Mouse (Mus musculus) CH12.LX (cell line): ENCODE results near the gene Mptx2. TPM values are rescaled to one million over a fixed set of nuclear protein-coding genes. Genes with fewer than 3 reads are reported as not detected.
"Not testable (repeated sequence)": the region's sequence is repeated elsewhere in the genome, so short reads cannot be mapped to it uniquely, and the experiment has no call there.

Experiments used
- DNase-seq: peaks from one replicate; pipeline ENCODE4 v3.0.0-alpha.2; 2013; ENCODE audit errors: extremely low read depth
- H3K27ac ChIP-seq: 2 replicates; pipeline ENCODE4 v1.5.1; 2012; ENCODE audit warnings: low read depth, mild to moderate bottlenecking, control low read depth, moderate library complexity; ENCODE audit not compliant: insufficient read depth
- H3K27me3 ChIP-seq: replicated peaks from 2 replicates; pipeline ENCODE3; 2012; ENCODE audit warnings: inconsistent platforms
- H3K36me3 ChIP-seq, 2 experiments: replicated peaks in 1 of 2; 2 replicates each; pipeline versions ENCODE3 to v1.6.1; 2012; ENCODE audit warnings: inconsistent platforms in 1 of 2, low read length in 1 of 2, mild to moderate bottlenecking in 1 of 2, mixed read lengths in 1 of 2, moderate library complexity in 1 of 2; ENCODE audit not compliant: control insufficient read depth in 1 of 2, insufficient read depth in 1 of 2
- H3K4me1 ChIP-seq, 2 experiments: 2 replicates each; pipeline ENCODE4 v1.6.1; 2012; ENCODE audit warnings: inconsistent platforms in 1 of 2, moderate library complexity in 1 of 2; ENCODE audit not compliant: insufficient read depth in 2 of 2, control insufficient read depth in 1 of 2
- H3K4me2 ChIP-seq: 2 replicates; pipeline ENCODE4 v1.6.1; 2012; ENCODE audit warnings: low read depth, mild to moderate bottlenecking, control low read depth; ENCODE audit not compliant: poor library complexity, insufficient read depth, severe bottlenecking
- H3K4me3 ChIP-seq, 3 experiments: fragments of 150-350 bp in 1 of 3; sonication (generic) in 1 of 3; replicated peaks in 1 of 3; 2 replicates each; pipeline versions ENCODE3 to v1.5.1; 2011 to 2012; ENCODE audit warnings: low read depth in 2 of 3, low read length in 2 of 3, mild to moderate bottlenecking in 2 of 3, moderate library complexity in 2 of 3, control low read depth in 1 of 3, improper control_type of control experiment in 1 of 3, inconsistent platforms in 1 of 3, mixed read lengths in 1 of 3; ENCODE audit not compliant: poor library complexity in 1 of 3
- H3K79me2 ChIP-seq: replicated peaks from 2 replicates; pipeline ENCODE4 v1.6.1; 2012; ENCODE audit warnings: mild to moderate bottlenecking, moderate library complexity; ENCODE audit not compliant: control insufficient read depth, poor library complexity, insufficient read depth, severe bottlenecking; ENCODE audit errors: extremely low read depth
- H3K9ac ChIP-seq: 2 replicates; pipeline ENCODE4 v1.6.1; 2012; ENCODE audit warnings: low read depth, mild to moderate bottlenecking, control low read depth, moderate library complexity; ENCODE audit not compliant: insufficient read depth
- H3K9me3 ChIP-seq: replicated peaks from 2 replicates; pipeline ENCODE3; 2012; ENCODE audit warnings: low read length, inconsistent platforms, mixed read lengths
- BHLHE40 ChIP-seq: IDR thresholded peaks from 2 replicates; pipeline ENCODE4 v1.6.1; 2011; ENCODE audit warnings: mild to moderate bottlenecking, low read depth, low read length, improper control_type of control experiment
- CHD2 ChIP-seq: IDR thresholded peaks from 2 replicates; pipeline ENCODE4 v1.6.1; 2011; ENCODE audit warnings: low read length, improper control_type of control experiment
- CTCF ChIP-seq, 2 experiments: IDR thresholded peaks in 1 of 2; conservative IDR thresholded peaks in 1 of 2; 2 replicates each; pipeline ENCODE4 v1.5.1; 2011 to 2012; ENCODE audit warnings: low read depth in 2 of 2, low read length in 2 of 2, improper control_type of control experiment in 1 of 2, inconsistent platforms in 1 of 2, mild to moderate bottlenecking in 1 of 2, moderate library complexity in 1 of 2
- E2F4 ChIP-seq: IDR thresholded peaks from 2 replicates; pipeline ENCODE4 v1.6.1; 2011; ENCODE audit warnings: low read depth, low read length, improper control_type of control experiment; ENCODE audit not compliant: insufficient replicate concordance
- ELF1 ChIP-seq: IDR thresholded peaks from 2 replicates; pipeline ENCODE4 v1.6.1; 2014; ENCODE audit warnings: low read depth, mild to moderate bottlenecking, inconsistent platforms, low read length, improper control_type of control experiment
- GABPA ChIP-seq: IDR thresholded peaks from 2 replicates; pipeline ENCODE4 v1.6.1; 2012; ENCODE audit warnings: low read depth, low read length, improper control_type of control experiment, inconsistent platforms; ENCODE audit not compliant: insufficient replicate concordance
- JUN ChIP-seq: IDR thresholded peaks from 2 replicates; pipeline ENCODE4 v1.6.1; 2011; ENCODE audit warnings: low read depth, mild to moderate bottlenecking, low read length, improper control_type of control experiment, moderate library complexity; ENCODE audit not compliant: insufficient read depth
- JUND ChIP-seq: conservative IDR thresholded peaks from 2 replicates; pipeline ENCODE4 v1.6.1; 2011; ENCODE audit warnings: low read depth, low read length, improper control_type of control experiment
- KAT2A ChIP-seq: IDR thresholded peaks from 2 replicates; pipeline ENCODE4 v1.6.1; 2012; ENCODE audit warnings: low read length, improper control_type of control experiment, inconsistent platforms; ENCODE audit not compliant: insufficient replicate concordance
- MAFK ChIP-seq: IDR thresholded peaks from 2 replicates; pipeline ENCODE4 v1.6.1; 2011; ENCODE audit warnings: low read length, improper control_type of control experiment; ENCODE audit not compliant: insufficient replicate concordance
- MXI1 ChIP-seq: IDR thresholded peaks from 2 replicates; pipeline ENCODE4 v1.6.1; 2011; ENCODE audit warnings: mild to moderate bottlenecking, low read depth, low read length, improper control_type of control experiment
- MYC ChIP-seq: IDR thresholded peaks from 2 replicates; pipeline ENCODE4 v1.6.1; 2011; ENCODE audit warnings: low read depth, mild to moderate bottlenecking, improper control_type of control experiment, low read length
- NRF1 ChIP-seq: IDR thresholded peaks from 2 replicates; pipeline ENCODE4 v1.6.1; 2014; ENCODE audit warnings: low read depth, mild to moderate bottlenecking, inconsistent platforms, low read length, improper control_type of control experiment, moderate library complexity
- POLR2AphosphoS2 ChIP-seq: IDR thresholded peaks from 2 replicates; pipeline ENCODE4 v1.6.1; 2011; ENCODE audit warnings: low read depth, low read length, improper control_type of control experiment
- RCOR1 ChIP-seq: conservative IDR thresholded peaks from 2 replicates; pipeline ENCODE4 v1.6.1; 2012; ENCODE audit warnings: low read depth, mild to moderate bottlenecking, inconsistent platforms, low read length, improper control_type of control experiment
- SIN3A ChIP-seq: IDR thresholded peaks from 2 replicates; pipeline ENCODE4 v1.6.1; 2012; ENCODE audit warnings: low read length, improper control_type of control experiment, inconsistent platforms
- UBTF ChIP-seq: IDR thresholded peaks from 2 replicates; pipeline ENCODE4 v1.6.1; 2012; ENCODE audit warnings: low read depth, mild to moderate bottlenecking, inconsistent platforms, low read length, improper control_type of control experiment, moderate library complexity
- USF1 ChIP-seq: IDR thresholded peaks from 2 replicates; pipeline ENCODE4 v1.6.1; 2014; ENCODE audit warnings: low read depth, mild to moderate bottlenecking, inconsistent platforms, low read length, improper control_type of control experiment
- USF2 ChIP-seq: conservative IDR thresholded peaks from 2 replicates; pipeline ENCODE4 v1.6.1; 2011; ENCODE audit warnings: low read depth, low read length, improper control_type of control experiment
- ZC3H11A ChIP-seq: IDR thresholded peaks from 2 replicates; pipeline ENCODE4 v1.6.1; 2012; ENCODE audit warnings: low read depth, mild to moderate bottlenecking, inconsistent platforms, low read length, improper control_type of control experiment
- dilution Hi-C: fragments of 300-500 bp; cut with MboI; formaldehyde crosslinking; loops from 2 replicates; pipeline ENCODE4 v1.14.3; 2020; ENCODE audit warnings: low sequenced_read_pairs; ENCODE audit not compliant: extremely low pct_unique_long_range_greater_than_20kb, extremely low pct_ligation_motif_present
- in situ Hi-C: fragments of 300-500 bp; cut with MboI; formaldehyde crosslinking; loops from 3 replicates; pipeline ENCODE4 v1.14.3; 2019; ENCODE audit warnings: low sequenced_read_pairs, low pct_ligation_motif_present, low pct_unique_long_range_greater_than_20kb, mixed read lengths
- polyA plus RNA-seq: library from polyadenylated mRNA; unstranded; fragments of >175 nt; gene quantifications from 2 replicates; pipeline ENCODE4 v1.2.1, GENCODE M21; 2012; ENCODE audit warnings: low read depth; ENCODE audit not compliant: insufficient read length
- total RNA-seq, 2 experiments: library from RNA; depleted of rRNA; stranded (reverse); fragments of 300-350 nt in 1 of 2; fragments of >200 nt in 1 of 2; gene quantifications; 2 replicates each; pipeline ENCODE4 v1.2.3; 2012 to 2014

Gene Mptx2
- total and polyA plus RNA-seq, 3 experiments, result not detected

DNA sequence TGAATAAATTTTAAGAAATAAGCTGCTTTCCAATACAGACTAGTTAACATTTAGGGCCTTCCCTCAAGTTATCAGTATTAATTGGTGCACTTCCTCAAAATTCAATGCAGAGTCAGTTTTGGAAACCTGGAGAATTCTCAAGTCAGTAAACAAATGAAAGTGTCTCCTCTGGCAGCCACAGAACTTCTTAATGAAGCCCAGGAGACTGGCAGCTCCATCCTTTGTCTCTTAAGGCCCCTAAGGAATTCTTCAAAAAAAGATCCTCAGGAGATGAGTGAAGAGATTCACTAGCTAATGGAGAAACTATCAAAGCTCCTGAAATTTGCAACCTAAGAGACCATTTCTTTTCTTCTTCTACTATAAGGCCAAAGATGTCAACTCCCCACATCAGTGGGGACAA is 11.9 kb downstream of the Mptx2 start, which contains the start of gene Olfr418:
Olfr418 (plus strand) TSS at position 301 of the 400 bp plus-strand sequence.
- H3K27ac ChIP-seq, result no peak within 1 kb of the TSS
- no peaks in the 10 kb centered on the region for H3K79me2 ChIP-seq
- no peak within 1 kb of the TSS for H3K9ac ChIP-seq
- H3K9me3 ChIP-seq, result no peaks in the 10 kb centered on the region
- H3K36me3 ChIP-seq, result no peaks in the 10 kb centered on the region
- H3K4me2 ChIP-seq, result no peak within 1 kb of the TSS
- DNase-seq, result no peak
- in situ Hi-C loops, result no loop called here
- H3K4me1 ChIP-seq, result no peaks in the 10 kb centered on the region
- TF ChIP-seq RCOR1 (no peak), USF2 (no peak), JUN (no peak), MXI1 (no peak), ZC3H11A (no peak), USF1 (no peak), KAT2A (no peak), NRF1 (no peak), E2F4 (no peak), SIN3A (no peak), JUND (no peak), MAFK (no peak), GABPA (no peak)
- H3K27me3 ChIP-seq, result no peaks in the 10 kb centered on the region
- H3K4me3 ChIP-seq, result no peak within 1 kb of the TSS
- dilution Hi-C loops, result no loop called here

DNA sequence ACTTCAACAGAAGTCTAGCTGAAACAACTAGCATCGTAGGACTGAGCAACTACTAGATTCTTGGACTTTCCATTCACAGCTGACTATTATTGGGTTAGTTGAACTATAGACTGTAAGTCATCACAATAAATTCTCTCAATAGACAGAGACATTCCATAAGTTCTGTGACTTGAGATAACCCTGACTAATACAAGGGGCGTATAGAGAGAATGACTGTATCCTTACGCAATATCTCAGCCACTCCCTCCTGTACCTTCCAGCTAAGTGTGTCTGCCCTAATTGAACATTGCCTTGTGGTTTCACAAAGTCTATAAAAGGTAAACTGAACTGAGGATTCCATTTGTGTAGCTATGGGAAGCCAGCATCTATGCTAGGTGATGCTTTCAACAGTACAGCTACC is 27.7 kb downstream of the Mptx2 start:
- H3K27me3 ChIP-seq, result no peaks in the 10 kb centered on the region
- H3K36me3 ChIP-seq, result no peaks in the 10 kb centered on the region
- in situ Hi-C loops (no loop called here), dilution Hi-C loops (no loop called here)
- no peak overlapping the region for H3K4me2 ChIP-seq
- no peaks in the 10 kb centered on the region for H3K9me3 ChIP-seq
- H3K4me1 ChIP-seq, result no peaks in the 10 kb centered on the region
- no peak for DNase-seq
- TF ChIP-seq MAFK (no peak), POLR2AphosphoS2 (no peak), CTCF (conservative IDR thresholded peaks at IDR 0.05 in 1 of 2, IDR thresholded peaks at IDR 0.05 in 1 of 2; ENCODE audit: low read depth in 2 of 2, low read length in 2 of 2) (no peak), CHD2 (no peak), UBTF (no peak), BHLHE40 (no peak), SIN3A (no peak), ELF1 (no peak), GABPA (no peak), MYC (no peak)
- H3K79me2 ChIP-seq, result no peaks in the 10 kb centered on the region
- no peak overlapping the region for H3K9ac ChIP-seq
- H3K27ac ChIP-seq, result no peak overlapping the region
- no peak overlapping the region for H3K4me3 ChIP-seq

DNA sequence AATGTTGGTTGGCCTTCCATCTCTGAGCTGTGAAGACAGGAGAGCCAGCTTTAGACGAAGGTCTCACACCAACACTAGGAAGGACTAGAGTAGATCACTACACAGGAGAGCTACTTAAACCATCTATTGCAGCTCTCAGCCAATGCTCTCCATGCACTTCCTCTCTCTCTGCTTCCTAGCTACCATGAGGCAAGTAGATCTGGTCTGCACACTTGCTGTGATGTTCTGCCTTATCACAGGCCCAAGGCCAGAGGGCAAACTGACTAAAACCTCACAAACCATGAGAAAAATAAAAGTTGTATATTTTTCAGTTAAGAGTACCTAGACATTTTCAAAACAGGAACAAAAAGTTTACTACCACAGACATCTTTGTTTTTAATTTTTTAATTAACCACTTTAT is 40.6 kb downstream of the Mptx2 start:
- H3K36me3 ChIP-seq, H3K27ac ChIP-seq, H3K79me2 ChIP-seq, H3K4me2 ChIP-seq, DNase-seq, H3K9ac ChIP-seq, H3K27me3 ChIP-seq, H3K4me3 ChIP-seq, H3K4me1 ChIP-seq, H3K9me3 ChIP-seq, in situ Hi-C loops, dilution Hi-C loops: not testable (repeated sequence)
